Mouse (Mus musculus) T-cell, adult 2 months (primary cell): Measurements from ENCODE around the gene Akap6.

ENCODE experiments used
- DNase-seq: peaks from one replicate; pipeline ENCODE4 v3.0.0; 2022; ENCODE audit warnings: low spot score

The Akap6 gene

GRCm38 (mm10) chr12:53147696-53148095 lies 448.5 kb downstream of the Akap6 start:
- no peak for DNase-seq

GRCm38 (mm10) chr12:53168189-53169003 lies 469.2 kb downstream of the Akap6 start:
- no peak for DNase-seq

GRCm38 (mm10) chr12:53191435-53191834 lies 492.3 kb downstream of the Akap6 start:
- DNase-seq: no peak

- no peak for DNase-seq
Observed at GRCm38 (mm10) chr12:53193664-53194063, 494.5 kb downstream of the Akap6 start.
